Mouse (Mus musculus) activated CD4-positive, CD25-positive, alpha-beta regulatory T cell, adult 4 months (primary cell): ENCODE data around the gene Ntn1. TPM values are rescaled to one million over a fixed set of nuclear protein-coding genes. Genes with fewer than 3 reads are reported as not detected.

Source experiments
- ATAC-seq: one replicate; pipeline ENCODE4 v1.8.0; 2017
- polyA plus RNA-seq, 2 experiments: library from polyadenylated mRNA; unstranded; fragments of 100-300 nt; shearing (Covaris generic); gene quantifications; one replicate each; pipeline ENCODE4 v1.2.1; 2017

Gene Ntn1
- polyA plus RNA-seq, 2 experiments from 2014 or later: 0.17 to 0.41 TPM

- no peak for ATAC-seq
Measured at GRCm38 (mm10) chr11:68210714-68211113, 189.9 kb downstream of the Ntn1 start.

GRCm38 (mm10) chr11:68209506-68209905, 191.1 kb downstream of the Ntn1 start:
- no peak for ATAC-seq

GRCm38 (mm10) chr11:68208582-68208981, 192.0 kb downstream of the Ntn1 start:
- no peak for ATAC-seq

GRCm38 (mm10) chr11:68208023-68208422, 192.6 kb downstream of the Ntn1 start:
- no peak for ATAC-seq

GRCm38 (mm10) chr11:68205572-68206229, 194.9 kb downstream of the Ntn1 start:
- ATAC-seq: no peak

- no peak for ATAC-seq
Measured at GRCm38 (mm10) chr11:68204407-68204806, 196.2 kb downstream of the Ntn1 start.

- no peak for ATAC-seq
Measured at GRCm38 (mm10) chr11:68203658-68204315, 196.8 kb downstream of the Ntn1 start.

- ATAC-seq: no peak
Measured at GRCm38 (mm10) chr11:68202561-68202960, 198.1 kb downstream of the Ntn1 start.

GRCm38 (mm10) chr11:68201811-68202459, 198.7 kb downstream of the Ntn1 start:
- ATAC-seq: no peak

GRCm38 (mm10) chr11:68201063-68201462, 199.6 kb downstream of the Ntn1 start:
- peak; percentile 41 for ATAC-seq

GRCm38 (mm10) chr11:68200500-68200899, 200.1 kb downstream of the Ntn1 start:
- ATAC-seq: no peak

GRCm38 (mm10) chr11:68199801-68200423, 200.7 kb downstream of the Ntn1 start:
- ATAC-seq: peak; percentile 41

GRCm38 (mm10) chr11:68199103-68199502, 201.5 kb downstream of the Ntn1 start:
- peak; percentile 81 for ATAC-seq

GRCm38 (mm10) chr11:68198696-68199095, 201.9 kb downstream of the Ntn1 start:
- ATAC-seq: peak; percentile 34

GRCm38 (mm10) chr11:68197471-68197870, 203.2 kb downstream of the Ntn1 start:
- no peak for ATAC-seq

- ATAC-seq: no peak
Measured at GRCm38 (mm10) chr11:68196566-68196965, 204.1 kb downstream of the Ntn1 start.

GRCm38 (mm10) chr11:68195693-68196176, 204.9 kb downstream of the Ntn1 start:
- ATAC-seq: no peak

- ATAC-seq: no peak
Measured at GRCm38 (mm10) chr11:68195168-68195567, 205.5 kb downstream of the Ntn1 start.

- ATAC-seq: no peak
Measured at GRCm38 (mm10) chr11:68190849-68191248, 209.8 kb downstream of the Ntn1 start.

- ATAC-seq: no peak
Measured at GRCm38 (mm10) chr11:68188695-68189201, 211.9 kb downstream of the Ntn1 start.

GRCm38 (mm10) chr11:68187242-68187641, 213.4 kb downstream of the Ntn1 start:
- no peak for ATAC-seq

GRCm38 (mm10) chr11:68185647-68186046, 215.0 kb downstream of the Ntn1 start:
- no peak for ATAC-seq

GRCm38 (mm10) chr11:68177415-68177814, 223.2 kb downstream of the Ntn1 start:
- no peak for ATAC-seq
